Mouse (Mus musculus) spleen, adult 2 months (tissue): ENCODE data around the gene Atp8b5.

Source experiments
- CTCF ChIP-seq: fragments of 200-500 bp; IDR thresholded peaks from 2 replicates; pipeline ENCODE4 v1.5.1; 2011; ENCODE audit warnings: mild to moderate bottlenecking, inconsistent platforms; ENCODE audit not compliant: insufficient read depth, insufficient read length, insufficient replicate concordance; ENCODE audit errors: extremely low read depth
- POLR2A ChIP-seq: fragments of 200-500 bp; IDR thresholded peaks from 2 replicates; pipeline ENCODE4 v1.6.1; 2011; ENCODE audit warnings: low read depth, low read length, inconsistent platforms

DNA sequence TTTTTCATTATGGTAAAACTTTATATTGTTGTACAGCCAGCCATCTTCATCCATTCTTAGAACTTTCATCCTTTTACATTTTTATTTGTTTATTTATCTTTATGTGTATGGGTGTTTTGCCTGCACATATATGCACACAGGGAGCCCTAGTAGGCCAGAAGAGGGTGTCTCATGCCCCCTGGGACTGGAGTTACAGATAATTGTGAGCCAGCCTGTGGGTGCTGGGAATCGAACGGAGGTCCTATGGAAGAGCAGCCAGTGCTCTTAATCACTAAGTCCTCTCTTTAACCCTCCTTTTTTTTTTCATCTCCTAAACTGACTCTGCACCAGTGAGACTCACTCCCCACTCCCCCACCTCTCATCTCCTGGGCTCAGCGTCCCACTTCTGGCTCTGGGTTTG, 117.6 kb downstream of the Atp8b5 start:
- TF ChIP-seq POLR2A (no peak), CTCF (no peak)
